Mouse (Mus musculus): Measurements from ENCODE around the gene Itga7.

GRCm38 (mm10) chr10:128921251-128921650, 12.4 kb upstream of the Itga7 start:
- TF ChIP-seq POLR2A (IDR thresholded peaks at IDR 0.05; ENCODE audit: low read depth, low read length), result 0 out of 2 replicates have a peak, but pooled peaks have one; percentile 36
- TF ChIP-seq CTCF (IDR thresholded peaks at IDR 0.05; ENCODE audit: borderline replicate concordance, insufficient read depth, low read length), result no peak
